Mouse (Mus musculus): ENCODE measurements at regions not wholly inside any gene's neighbourhood (a gene's known extent, or its start where the extent isn't known, plus 50 kb on each side); places are given as distances from the start of the nearest gene placed in this dataset.

DNA sequence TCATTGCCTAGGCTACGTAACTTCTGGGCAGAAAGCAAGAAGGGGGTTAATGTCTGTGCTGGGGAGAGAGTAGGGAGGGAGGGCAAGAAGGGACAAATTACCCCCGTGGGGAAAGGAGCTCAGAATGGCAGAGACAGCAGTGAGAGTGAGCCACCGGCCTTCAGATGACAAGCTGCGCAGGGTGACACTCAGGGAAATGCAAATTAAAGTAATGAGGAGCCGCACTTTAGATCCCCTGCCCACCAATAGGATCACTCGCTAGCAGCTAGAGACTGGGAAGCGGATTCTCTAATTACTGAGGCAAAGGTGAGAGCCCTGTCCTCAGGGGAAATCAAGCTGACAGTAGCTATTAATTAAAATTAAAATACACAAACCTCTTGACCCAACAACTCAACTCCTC is 202.5 kb downstream of the Arhgef10l start:
- no peak for DNase-seq (ENCODE audit: low spot score)

DNA sequence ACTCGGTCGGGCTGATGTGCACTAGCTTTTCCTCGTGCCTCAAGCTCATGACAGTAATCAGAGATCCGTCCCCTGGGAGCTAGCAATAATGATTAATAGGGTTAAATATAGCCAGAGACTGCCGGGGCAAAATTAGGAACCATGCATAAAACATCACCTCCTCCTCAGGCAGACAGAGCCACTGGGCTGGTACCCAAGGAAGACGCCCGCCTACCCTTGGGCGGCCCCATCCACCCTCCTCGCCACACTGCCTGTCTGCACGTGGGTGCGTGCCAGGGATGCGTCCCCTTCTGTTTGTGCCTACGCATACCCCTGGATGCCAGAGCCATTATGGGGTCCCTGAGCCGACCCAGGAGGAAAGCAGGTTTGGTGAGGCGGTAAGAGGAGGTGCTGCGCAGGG is 204.5 kb downstream of the Arhgef10l start:
- DNase-seq (ENCODE audit: low spot score), result peak; percentile 77

DNA sequence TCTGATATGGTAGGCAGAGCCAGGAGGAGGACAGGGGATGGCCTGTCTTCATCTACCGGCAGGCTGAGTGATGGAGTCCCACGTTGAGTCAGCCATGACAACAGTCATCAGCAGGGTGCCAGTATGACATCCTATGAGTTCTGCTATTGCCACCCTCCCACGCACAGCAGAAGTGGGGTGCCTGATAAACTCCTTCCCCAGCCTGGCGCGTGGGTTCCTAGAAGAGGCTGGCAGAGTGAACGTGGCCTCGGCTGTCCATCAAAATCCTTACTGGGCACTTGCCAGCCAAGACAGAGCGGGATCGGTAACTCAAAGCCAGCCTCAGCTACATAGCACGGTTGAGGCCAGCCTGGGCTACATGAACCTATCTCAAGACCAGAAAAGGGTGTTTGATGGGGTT is 202.5 kb upstream of the Igsf21 start:
- peak; percentile 43 for DNase-seq (ENCODE audit: low spot score)

DNA sequence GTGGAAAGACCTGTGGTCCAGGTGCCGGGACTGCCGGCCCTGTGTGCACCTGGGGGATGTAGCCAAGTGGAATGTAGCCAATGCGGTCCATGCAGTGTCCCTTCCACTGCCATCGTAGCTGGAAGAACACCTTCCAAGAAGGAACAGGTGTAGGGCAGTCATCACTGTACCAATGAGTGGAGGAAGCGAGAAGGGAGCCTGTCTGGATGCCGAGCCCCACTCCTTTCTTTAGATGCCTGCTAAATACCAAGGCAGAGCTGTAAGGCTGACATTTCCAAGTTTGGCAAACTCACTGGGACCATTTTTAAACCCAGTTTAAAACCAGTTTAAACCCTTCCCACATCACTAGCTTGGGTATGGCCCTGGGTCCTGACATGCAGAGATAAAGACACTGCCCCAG is 199.9 kb upstream of the Igsf21 start:
- DNase-seq (ENCODE audit: low spot score), result no peak

DNA sequence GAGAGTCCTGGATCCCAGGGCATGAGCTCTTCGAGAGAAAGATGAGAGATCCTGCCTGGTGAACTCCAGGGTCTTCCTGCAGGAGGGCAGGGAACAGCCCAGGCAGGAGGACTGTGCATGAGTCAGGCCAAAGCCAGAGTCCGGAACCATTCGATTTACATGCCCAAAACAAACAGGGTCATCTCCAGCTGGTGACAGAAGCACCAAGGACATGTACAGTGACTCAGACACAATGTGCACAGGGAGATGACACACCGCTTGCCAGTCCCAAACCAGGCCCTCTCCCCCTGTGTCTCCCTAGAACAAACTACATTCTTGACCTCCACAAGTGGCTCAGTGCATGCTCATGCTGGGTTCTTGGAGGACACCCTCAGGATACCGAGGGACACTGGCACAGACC is 199.3 kb upstream of the Igsf21 start:
- DNase-seq (ENCODE audit: low spot score), result no peak

- DNase-seq (ENCODE audit: low spot score), result no peak
These were observed 196.6 kb upstream of the Igsf21 start for GRCm38 (mm10) chr4:140443221-140443620.

DNA sequence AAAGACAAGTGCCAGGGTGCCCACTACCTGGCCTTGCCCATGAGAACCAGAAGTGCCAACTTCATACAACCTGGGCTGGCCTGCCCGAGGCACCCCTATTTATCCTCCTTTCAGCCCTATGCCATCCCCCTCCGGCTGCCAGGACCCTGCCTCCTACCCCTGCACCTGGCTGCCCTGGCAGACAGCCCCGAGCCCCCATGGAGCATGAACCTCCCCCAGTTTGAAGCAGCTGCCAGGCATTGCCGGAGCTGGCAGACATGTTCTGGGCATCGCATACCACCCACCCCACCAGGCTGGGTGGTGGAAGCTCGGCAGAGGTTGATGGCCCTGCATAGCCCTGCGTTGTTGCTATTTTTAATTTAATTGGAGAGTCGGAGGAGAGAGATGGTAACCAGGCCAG is 195.2 kb upstream of the Igsf21 start:
- DNase-seq (ENCODE audit: low spot score), result no peak

- DNase-seq (ENCODE audit: low spot score), result no peak
These were observed 193.3 kb upstream of the Igsf21 start for GRCm38 (mm10) chr4:140439856-140440255.

DNA sequence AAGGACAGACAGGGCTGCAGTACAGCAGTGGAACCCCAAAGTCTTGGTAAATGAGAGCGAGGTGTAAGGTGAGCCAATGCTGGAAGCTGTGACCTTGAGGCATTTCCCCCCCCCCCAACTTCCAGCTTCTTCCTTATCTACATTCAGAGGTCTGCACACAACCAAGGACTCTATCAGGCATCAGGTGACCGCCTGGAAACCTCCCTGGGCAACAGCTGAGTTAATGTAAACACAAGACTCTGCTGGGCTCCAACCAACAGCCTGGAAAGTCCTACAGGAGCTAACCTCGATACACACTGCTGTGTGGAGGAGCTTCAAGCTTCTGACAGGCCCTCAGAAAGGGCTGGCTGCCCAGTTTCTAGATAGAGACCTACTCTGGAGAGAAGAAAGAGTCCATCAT is 189.4 kb upstream of the Igsf21 start:
- no peak for DNase-seq (ENCODE audit: low spot score)

DNA sequence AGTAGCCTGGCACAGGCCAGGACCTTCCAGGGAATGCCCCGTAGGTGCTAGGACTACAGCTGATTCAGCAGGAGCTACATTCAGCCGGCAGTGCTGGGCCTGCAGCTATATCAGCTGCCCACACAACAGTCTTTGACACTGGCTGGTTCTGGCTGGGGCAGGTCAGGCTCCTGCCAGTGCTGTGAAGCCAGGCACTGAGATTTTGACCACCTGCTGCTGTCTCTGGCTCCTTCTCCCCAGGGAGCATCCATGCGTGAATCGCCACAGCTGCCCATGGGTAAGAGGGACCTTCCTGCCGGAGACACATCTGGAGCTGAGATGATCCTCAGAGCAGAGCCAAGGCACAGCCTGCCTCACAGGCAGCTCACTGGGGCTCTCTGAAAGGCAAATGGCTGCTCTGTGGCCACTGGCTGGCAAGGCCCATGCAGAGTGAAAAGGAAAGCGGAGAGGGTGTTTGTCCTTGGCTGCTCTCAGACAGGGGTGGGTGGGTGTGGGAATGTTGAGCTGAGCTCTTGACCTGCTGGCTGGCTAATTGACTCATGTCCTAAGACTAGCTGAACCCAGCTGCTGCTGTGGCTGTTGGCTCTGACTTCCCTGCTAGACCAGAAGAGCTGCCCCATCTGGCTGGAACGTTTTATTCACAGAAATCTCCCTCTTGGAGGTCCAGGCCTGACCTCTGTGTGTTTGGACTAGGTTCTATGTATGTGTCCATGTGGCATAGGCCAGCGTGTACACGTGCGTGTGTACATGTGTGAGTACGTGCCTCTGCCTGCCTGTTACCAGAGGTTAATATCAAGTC is 187.4 kb upstream of the Igsf21 start:
- DNase-seq (ENCODE audit: low spot score), result no peak

DNA sequence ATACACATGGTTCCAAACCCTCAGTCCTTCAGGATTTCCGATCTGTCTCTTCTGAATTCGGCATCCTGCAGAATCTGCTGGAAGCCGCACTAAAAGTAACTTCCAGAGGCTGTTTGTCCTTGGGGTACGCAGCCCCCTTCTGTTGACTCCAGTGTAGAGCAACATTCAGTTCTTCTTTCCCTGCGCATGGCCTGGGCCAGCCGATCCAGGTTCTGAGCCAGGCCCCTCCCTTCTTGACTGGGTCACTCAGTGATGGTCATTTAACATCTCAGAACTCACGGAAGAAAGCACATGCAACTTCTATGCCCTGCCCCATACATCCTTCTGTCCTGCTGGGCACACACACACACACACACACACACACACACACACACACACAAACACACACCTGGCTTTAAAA is 185.5 kb upstream of the Igsf21 start:
- no peak for DNase-seq (ENCODE audit: low spot score)

DNA sequence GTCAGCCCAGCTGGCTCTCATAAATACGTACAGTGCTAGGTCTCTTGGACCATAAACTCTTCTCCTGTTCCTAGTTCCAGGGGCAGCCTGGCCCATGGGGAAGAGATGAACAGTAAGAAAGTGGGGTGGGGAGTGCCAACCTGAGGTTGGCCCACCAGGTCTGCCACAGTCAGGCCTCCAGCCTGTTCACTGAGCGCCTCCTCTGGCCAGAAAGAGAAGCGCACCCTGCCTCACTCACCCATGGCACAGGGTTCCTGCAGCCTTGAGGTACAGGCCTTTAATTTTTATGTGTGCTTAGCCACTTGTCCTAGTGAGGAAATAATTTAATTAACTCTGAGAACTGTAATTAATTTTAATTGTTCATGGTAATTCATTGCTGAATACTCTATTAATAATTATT is 180.5 kb upstream of the Igsf21 start:
- DNase-seq (ENCODE audit: low spot score), result no peak

DNA sequence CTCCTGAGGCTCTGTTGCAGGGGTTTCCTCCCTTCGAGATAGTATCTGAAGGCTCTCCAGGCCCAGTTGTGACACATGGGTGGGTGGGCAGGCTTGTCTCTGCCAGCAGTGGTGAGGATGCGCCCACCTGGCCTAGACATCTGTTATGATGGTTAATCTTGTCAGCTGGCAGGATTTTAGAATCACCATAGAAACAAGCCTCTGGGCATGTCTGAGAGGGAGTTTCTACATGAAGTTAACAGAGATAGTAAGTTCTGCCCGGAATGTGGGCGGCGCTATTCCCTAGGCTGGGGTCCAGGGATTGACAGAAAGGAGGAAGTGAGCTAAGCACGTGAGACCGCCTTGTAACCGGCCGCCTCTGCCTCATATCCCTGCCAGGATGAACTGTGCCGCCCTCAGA is 177.2 kb upstream of the Igsf21 start:
- DNase-seq (ENCODE audit: low spot score), result peak; percentile 73

DNA sequence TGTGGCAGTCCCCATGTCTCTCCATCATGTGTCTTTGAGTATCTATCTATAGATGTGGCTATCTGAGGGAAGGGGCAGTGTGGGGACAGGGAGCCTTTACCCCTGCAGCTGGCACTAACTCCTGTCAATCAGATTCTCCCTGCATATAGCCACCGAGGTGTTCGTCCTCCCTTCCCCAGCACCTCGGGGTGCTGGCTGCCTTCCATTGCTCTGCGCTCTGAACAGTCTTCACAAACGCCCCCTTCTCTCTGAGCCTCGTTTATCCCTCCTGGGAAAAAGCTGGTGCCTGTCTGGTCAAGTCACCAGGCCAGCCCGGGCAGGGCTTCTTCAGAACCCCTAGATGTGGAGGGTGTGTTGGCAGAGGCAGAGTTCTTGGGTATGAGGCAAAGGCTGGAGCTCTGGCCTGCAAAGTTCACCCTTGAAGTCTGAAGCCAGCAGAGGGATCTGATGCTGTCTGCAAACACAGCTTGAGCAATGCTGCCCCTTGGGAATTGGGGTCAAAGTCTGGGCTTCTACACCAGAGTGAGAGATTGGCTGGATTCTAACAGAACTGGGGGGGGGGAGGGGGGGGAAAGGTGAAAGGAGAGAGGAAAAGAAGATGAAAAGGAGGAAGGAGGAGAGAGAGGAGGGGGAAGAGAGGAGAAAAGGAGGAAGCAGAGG is 175.5 kb upstream of the Igsf21 start:
- DNase-seq (ENCODE audit: low spot score), result no peak

DNA sequence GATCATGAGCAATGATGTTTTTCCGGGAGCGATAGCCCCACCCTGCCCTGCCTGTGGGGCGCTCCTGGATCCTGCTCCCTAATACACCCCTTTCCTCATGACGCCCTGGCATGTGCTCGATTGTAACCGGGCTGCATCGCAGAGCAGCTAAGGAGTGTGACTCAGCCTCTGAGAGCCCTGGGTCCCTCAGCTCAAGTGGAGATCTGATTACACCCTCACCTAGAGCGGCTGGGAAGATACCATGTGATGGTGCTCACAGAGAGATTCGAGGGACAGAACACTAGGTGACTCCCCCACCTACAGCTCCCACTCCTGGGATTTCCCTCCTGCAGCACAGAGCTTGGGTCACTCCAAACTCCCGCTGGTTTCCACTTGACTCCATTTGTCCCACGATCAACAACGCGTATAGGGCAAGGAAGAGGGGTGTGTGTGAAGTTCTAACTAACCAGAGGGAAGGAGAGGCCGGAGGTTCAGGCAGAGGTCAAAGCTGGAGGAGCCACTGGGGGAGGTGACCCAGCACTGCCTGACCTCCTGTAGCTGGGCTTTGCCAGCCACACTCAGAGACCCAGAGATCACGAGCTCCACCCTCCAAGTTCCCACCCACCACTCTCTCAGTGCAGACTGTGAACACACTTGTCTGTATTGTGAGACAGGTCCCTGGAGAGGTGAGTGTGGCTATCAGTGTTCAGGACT is 173.3 kb upstream of the Igsf21 start:
- no peak for DNase-seq (ENCODE audit: low spot score)

GRCm38 (mm10) chr4:140412312-140412930 is 165.8 kb upstream of the Igsf21 start:
- peak; percentile 12 for DNase-seq (ENCODE audit: low spot score)

GRCm38 (mm10) chr4:140408446-140408845 is 161.9 kb upstream of the Igsf21 start:
- no peak for DNase-seq (ENCODE audit: low spot score)

GRCm38 (mm10) chr4:140406913-140407312 is 160.3 kb upstream of the Igsf21 start:
- no peak for DNase-seq (ENCODE audit: low spot score)

GRCm38 (mm10) chr4:140405993-140406881 is 159.7 kb upstream of the Igsf21 start:
- DNase-seq (ENCODE audit: low spot score), result no peak

DNA sequence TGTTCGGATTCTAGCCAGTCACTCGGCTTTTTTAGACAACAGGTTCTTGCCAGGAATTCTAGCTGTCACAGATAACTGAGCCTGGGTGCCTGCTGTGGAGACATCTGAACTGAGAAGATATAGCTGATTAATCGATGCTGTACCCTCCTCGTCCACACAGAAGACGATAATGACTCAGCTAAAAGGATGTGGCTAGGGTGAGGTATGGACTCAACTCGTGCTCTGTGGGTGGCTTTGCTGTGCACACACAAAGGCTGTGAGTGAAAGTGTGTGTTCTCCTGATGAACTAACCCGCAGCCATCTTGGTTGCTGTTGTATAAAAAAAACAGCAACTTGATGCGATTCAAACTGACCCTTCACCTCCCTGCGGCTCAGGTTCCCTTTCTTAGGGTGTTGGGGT is 158.8 kb upstream of the Igsf21 start:
- no peak for DNase-seq (ENCODE audit: low spot score)

GRCm38 (mm10) chr4:140403128-140403527 is 156.5 kb upstream of the Igsf21 start:
- DNase-seq (ENCODE audit: low spot score), result no peak

DNA sequence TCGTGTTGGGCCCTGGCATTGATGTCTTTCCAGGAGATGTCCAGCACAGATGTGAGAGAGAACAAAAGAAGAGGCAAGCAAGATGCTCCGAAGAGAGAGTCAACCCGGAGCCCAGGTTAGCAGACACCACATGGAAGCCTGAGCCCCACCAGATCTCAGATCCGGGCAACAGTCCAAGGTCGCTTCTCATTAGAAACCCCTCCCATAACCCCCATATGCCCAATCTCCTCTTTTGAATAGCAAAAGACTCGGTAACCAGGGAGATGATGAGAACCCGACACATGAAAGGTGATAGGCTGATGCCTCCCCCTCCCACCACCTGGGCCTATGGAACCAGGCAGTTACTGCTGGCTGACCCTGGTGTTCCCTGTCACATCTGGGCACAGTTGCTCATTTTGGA is 155.7 kb upstream of the Igsf21 start:
- DNase-seq (ENCODE audit: low spot score), result no peak

Data from layer of hippocampus, adult 11-12 months (tissue).